Mouse (Mus musculus) B cell, adult 2 months (primary cell): ENCODE data around the gene Chil4.
"Not testable (repeated sequence)": the region's sequence is repeated elsewhere in the genome, so short reads cannot be mapped to it uniquely, and the experiment has no call there.

Source experiments
- DNase-seq, 2 experiments: peaks; one replicate each; pipeline ENCODE4 v3.0.0; 2022

Chil4 gene

GRCm38 (mm10) chr3:106219407-106219806 lies at the start of gene Chil4:
Chil4 (minus strand) TSS chr3:106219507.
- no peak for DNase-seq

GRCm38 (mm10) chr3:106265854-106266253 lies 46.5 kb upstream of the Chil4 start:
- no peak for DNase-seq

- no peak for DNase-seq
Measured at GRCm38 (mm10) chr3:106264854-106265253, 45.5 kb upstream of the Chil4 start.

DNA sequence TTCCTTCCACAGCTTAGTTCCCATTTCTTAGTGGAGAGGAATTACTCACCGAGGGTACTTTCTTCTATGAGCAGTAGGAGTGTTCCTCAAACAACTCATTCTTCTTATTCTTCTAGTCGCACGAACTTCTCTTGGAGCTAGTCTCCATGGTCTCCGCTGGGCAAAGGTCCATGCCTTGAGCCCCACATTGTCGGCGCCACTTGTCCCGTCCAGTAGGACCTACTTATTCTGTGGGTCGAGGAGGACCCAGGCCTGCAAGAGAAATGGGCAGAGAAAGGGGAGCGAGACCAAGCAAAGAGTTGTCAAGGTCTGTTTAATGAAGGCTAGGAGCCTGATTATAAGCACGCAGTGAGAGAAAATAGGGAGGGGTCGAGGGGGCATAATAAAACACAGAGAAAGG lies 37.8 kb upstream of the Chil4 start:
- DNase-seq, result not testable (repeated sequence)

- DNase-seq, result no peak
Measured at GRCm38 (mm10) chr3:106252719-106253118, 33.4 kb upstream of the Chil4 start.

GRCm38 (mm10) chr3:106250763-106251399 lies 31.6 kb upstream of the Chil4 start:
- DNase-seq, result not testable (repeated sequence)

DNA sequence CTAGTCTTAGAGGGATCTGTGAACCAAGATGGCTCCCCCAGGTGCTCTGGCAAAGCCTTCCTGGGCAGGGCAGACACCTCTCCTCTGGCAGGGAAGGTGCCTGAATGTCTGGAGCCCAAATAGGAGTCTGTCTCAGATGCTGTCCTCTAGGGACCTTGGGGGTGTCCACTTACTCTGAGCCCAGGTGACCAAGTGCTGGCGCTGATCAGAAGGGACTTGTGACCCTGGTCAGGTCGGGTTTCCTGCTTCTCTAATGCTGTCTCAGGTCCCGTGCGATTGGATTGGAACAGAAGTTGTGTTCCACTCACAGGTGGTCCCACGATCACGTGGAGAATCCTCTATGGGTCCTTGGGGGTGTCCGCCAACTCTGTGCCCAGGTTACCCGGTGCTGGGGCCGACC lies 28.1 kb upstream of the Chil4 start:
- DNase-seq, result not testable (repeated sequence)

GRCm38 (mm10) chr3:106240210-106240609 lies 20.9 kb upstream of the Chil4 start:
- not testable (repeated sequence) for DNase-seq

DNA sequence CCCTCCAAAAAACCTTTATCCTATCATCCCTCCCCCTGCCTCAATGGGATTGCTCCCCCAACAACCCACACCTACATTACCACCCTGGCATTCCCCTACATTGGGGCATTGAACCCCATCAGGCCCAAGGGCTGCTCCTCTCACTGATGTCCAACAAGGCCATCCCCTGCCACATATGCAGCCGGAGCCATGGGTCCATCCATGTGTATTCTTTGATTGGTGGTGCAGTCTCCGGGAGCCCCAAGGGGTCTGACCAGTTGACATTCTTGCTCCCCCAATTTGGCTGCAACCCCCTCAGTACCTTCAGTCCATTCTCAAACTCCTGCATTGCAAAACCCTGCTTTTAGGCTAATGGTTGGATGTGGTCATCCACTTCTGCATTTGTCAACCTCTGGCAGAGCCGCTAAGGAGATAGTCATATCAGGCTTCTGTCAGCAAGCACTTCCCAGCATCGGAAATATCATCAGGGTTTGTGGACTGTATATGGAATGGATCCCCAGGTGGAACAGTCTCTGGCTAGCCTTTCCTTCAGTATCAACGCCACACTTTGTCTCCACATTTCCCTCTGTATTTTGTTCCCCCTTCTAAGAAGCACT lies 20.0 kb upstream of the Chil4 start:
- no peak for DNase-seq

GRCm38 (mm10) chr3:106223391-106223790 lies 4.1 kb upstream of the Chil4 start:
- DNase-seq, result not testable (repeated sequence)

- DNase-seq, result peak; percentile 51 to 52
Measured at GRCm38 (mm10) chr3:106221625-106222265, 2.4 kb upstream of the Chil4 start.

DNA sequence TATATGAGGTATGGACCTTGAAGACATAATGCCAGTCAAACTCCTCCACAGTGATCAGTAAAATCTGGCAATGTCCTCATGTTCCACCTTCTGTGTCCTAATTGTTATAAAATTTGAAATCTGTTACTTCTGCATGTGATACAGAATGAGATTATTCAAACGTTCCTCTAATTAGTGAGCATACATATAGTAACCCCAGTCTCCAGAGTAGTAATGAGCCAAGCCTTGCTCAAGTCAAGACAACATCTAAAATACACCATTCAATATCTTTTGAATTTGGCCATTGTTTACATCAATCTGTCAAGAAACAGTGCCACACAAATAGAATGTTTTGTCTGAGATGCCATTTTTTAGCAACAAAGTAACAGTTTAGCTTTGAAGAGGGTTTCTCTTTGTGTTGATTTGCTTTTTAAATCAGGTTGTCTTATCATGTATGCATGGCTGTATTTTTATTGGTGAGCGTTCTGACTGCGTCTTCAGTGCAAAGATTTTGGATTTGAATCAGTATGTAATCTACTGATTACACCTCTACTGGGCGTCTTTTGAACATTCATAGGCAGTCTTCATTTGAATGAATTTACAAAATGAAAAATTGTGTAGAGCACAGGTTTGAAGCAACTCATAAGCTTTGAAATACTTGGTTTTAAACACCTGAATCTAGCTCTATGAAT lies 888 bp downstream of the Chil4 start:
- not testable (repeated sequence) for DNase-seq

- DNase-seq, result not testable (repeated sequence)
Measured at GRCm38 (mm10) chr3:106198030-106198429, 21.3 kb downstream of the Chil4 start.

DNA sequence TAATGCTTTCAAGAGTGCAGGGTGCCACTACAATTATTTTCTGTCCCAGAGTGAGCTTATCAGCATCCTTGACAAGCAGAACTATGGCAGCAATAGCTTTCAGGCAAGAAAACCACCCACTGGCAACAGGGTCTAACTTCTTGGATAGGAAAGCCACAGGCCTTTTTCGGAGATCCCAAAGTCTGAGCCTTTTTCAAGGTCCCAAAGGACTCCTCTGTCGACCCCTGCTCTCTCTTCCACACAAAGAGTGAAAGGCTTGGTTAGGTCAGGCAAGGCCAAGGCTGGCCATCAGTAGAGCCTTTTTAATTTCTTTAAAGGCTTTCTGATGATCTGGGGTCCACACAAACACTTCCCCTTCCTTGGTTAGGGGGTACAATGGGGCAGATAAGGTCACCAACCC lies 22.1 kb downstream of the Chil4 start:
- not testable (repeated sequence) for DNase-seq

DNA sequence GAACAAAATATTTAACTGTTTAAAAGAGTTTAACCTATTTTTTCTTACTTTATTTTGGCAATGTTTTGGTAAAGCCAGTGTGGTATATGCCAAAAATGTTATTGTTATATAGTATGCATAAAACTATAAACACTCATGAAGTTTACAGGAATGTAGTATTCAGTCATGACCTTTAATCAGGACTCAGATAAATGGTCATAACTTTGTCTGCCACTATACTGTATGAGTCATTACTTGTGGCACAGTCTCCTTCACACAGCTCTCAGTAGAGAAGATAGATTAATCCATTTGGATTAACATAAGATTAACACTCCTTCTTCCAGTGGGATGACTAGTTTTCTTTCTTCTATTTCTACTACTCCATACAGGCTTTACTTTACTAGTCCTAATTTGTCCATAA lies 23.0 kb downstream of the Chil4 start:
- no peak for DNase-seq

- DNase-seq, result no peak
Measured at GRCm38 (mm10) chr3:106195486-106195885, 23.8 kb downstream of the Chil4 start.

- no peak for DNase-seq
Measured at GRCm38 (mm10) chr3:106187991-106188390, 31.3 kb downstream of the Chil4 start.

GRCm38 (mm10) chr3:106177509-106178189 lies 41.7 kb downstream of the Chil4 start:
- DNase-seq, result no peak

GRCm38 (mm10) chr3:106174971-106175370 lies 44.3 kb downstream of the Chil4 start:
- peak; percentile 57 to 66 for DNase-seq

DNA sequence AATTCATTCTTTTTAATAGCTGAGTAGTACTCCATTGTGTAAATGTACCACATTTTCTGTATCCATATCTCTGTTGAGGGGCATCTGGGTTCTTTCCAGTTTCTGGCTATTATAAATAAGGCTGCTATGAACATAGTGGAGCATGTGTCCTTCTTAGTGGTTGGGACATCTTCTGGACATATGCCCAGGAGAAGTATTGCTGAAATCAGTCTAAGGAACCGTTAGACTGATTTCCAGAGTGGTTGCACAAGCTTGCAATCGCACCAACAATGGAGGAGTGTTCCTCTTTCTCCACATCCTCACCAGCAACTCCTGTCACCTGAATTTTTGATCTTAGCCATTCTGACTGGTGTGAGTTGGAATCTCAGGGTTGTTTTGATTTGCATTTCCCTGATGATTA lies 46.8 kb downstream of the Chil4 start:
- DNase-seq, result not testable (repeated sequence)

DNA sequence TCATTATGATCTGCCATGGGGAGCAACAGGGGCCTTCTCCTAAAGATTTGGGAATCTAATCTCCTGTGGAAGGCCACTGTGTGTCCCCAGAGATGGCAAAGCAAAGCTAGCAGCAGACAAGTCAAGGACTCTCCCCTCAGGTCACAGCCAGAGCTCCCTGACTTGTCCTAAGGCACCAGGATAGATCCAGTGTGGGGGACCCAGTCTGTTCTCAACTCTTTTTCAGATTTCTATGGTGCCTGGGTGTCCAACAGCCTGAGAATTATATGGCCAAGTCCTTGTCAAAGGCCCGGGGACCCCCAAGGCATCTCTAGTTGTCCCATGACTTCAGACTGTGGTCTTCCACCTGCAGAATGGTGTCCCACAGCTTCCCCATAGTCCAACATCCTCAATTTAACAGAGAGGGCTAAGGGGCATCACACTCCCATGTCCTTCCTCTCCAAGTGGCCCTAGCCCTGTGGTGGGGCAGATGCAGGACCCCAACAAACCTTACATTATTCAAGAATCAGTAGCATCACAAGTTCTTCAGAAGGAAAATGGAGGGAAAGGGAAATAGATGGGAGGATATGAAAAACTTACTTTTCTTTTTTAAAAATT lies 48.1 kb downstream of the Chil4 start:
- DNase-seq, result no peak

DNA sequence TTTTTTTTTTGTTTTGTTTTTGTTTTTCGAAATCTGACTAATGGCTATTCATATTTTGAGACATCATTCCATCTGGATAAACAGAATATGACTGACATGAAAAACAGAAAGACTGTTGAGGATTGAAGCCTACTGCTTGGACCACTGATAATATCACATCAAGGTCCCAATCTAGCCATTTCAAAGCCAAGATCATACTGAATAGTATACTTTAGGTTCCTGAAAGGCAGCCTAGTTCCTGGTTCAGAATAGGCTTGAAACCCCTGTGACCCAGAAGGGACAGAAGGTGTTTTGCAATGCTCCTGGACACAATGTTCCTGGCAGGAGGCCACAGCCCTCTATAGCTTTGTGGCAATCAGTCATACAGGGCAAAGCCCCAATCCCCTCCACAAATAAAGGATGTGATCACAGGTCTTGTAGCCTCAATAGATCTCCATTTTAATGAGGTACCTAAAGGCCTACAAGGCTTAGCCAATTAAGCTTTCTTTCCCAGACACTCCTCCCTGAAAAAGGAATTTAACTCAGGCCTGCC lies 48.7 kb downstream of the Chil4 start:
- no peak for DNase-seq
